Mouse (Mus musculus) frontal cortex, postnatal 10 days (tissue): Measurements from ENCODE around the gene Abhd2.

ENCODE experiments used
- DNase-seq, 2 experiments: peaks; one replicate each; pipeline ENCODE4 v3.0.0; 2022; ENCODE audit warnings: low spot score in 2 of 2, mixed read lengths in 1 of 2

The Abhd2 gene

DNA sequence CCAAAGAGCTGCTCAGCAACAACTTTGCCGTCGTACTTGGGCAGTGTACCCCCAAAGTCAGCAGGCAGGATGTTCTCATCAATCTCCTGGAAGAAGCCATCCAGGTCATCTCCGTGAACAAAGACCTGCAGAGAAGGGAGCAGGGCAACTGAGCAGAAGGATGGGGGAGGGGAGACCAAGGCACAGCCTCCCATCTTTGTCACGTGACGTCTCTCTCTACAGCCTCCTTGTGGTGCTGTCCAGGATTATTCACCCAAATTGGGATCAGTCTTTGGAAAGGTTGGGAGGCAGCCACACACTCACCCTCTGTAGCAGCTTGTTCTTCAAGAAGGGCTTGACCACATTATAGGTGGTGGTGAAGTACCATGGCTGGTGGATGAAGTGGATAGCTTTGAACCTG lies 102.6 kb downstream of the Abhd2 start:
- DNase-seq = no peak

DNA sequence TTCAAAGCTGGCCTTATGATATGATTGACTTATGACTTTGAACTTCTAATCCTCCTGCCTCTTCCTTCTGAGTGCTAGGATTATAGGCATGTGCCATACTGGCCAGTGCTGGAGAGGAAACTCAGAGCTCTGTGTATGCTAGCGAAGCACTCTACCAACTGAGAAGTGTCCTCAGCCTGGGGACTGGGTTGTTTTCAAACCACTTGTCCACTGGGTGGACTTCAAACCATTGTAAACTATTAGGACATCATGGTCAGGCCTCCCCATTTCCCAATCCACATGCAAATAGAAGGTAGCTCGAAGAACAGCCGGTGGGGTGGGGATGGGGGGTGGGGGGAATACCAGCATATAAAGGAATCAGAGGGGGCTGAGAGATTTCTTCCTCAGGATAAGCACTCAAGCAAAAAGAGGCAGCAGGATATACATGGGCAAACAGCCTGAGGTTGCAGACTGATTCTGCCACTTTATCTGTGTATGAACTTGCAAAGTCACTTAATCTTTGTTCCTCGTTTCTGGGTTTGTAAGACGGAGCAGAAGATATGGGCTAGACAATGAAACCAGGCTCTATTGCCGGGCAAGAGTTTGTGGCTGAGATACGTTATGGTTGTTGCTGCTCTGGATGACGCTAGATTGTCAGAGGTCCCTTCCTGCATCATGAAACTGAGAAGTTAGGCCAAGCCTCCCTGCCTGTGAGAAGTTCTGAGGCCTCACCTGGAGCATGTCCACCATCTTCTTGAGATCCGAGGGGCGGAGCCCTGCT lies 103.7 kb downstream of the Abhd2 start:
- no peak for DNase-seq

DNA sequence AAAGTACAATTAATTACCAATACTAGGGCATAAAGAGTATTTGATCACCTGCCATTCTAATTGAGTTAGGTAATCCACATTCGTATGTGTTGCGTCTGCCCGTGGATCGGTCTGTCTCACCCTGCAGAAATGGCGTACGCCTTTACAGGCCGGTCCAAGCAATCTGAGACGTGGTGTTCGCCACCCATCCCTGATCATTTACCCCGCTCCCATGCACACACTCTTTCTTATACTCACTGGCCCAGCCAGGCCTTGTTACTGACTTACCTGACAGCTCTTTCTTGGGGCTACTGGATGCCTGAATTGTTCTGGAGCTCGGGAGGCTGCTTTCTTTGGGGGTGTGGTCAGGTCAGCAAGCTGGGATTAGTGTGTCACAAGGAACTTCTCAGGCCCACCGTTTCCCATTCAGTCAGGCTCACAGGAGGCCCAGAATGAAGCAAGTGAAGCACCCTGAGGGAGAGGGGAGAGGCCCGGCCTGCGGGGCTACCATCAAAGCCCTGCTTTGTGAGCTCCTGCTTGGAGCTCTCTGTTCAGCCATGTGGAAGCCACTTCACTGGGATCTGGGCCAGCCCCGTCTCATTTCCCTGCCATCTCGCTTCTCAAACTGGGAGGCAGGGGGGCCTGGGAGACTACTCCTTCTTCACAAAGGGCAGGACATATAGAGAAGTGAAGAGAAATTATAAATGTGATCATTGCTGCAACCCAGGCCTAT lies 113.6 kb downstream of the Abhd2 start, which contains the start of gene Rlbp1:
Gene Rlbp1 (minus strand): TSS at position 627 of the 712 bp plus-strand sequence.
- peak; percentile 54 to 58 for DNase-seq

DNA sequence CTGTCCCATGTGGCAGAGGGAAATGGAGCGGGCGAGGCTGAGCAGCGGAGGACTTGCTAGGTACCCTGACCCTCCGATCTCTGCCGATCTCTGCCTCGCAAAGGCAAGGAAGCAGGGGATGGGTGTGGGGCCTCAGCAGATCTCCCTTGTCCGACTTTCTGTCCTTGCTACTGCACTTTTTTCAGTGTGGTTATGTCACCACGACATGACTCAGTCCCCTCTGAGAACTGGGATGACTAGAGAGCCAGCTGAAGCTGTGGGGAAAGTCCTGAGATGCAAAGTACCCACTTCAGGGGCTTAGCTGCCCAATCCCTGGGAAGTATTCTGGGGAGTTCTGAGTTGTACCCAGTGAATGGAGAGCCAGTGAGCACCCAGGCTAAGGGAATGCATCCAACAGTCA lies 114.1 kb downstream of the Abhd2 start:
- DNase-seq = no peak

DNA sequence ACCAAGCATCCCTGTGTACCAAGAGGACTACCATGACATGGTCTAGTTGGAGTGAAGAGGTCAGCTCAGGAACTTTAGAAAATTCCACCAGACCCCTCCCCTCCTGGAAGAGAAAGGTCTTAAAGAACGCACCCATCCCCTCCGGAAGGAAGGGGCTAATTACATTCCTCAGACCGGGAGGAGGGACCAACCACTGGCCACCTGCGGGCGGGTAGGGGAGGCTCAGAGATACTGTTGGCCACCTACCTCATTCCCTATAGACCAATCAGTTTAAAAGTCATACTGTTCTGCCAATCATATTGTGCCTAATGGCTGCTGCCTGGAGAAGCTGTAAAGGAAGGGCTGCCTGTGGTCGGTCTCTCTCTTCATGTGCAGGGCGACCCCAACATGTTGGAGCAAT lies 115.0 kb downstream of the Abhd2 start:
- DNase-seq = no peak

DNA sequence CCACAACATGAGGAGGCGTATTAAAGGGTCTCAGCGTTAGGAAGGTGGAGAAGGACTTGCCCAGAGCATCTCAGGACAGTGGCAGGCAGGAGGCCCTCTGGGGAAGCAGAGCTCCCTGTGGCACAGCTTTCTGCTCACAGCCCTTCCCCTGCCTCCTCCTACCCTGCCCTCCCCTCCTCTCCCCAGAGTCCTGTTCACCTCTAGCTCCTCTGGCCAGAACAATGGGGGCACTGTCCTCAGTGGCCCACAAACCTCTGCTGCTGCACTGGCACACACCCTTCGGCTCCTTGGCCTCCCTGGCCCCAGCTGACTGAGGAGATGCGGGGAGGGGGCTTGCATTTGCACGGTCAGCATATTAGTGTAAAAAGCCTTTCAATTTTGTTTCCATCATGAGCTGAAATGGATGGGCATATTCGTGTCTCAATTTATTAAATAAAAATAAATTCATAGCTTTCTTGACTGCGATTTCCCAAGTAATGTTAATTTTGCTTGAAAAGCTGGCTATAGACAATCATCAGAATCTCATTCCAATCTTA lies 115.7 kb downstream of the Abhd2 start:
- DNase-seq = no peak

DNA sequence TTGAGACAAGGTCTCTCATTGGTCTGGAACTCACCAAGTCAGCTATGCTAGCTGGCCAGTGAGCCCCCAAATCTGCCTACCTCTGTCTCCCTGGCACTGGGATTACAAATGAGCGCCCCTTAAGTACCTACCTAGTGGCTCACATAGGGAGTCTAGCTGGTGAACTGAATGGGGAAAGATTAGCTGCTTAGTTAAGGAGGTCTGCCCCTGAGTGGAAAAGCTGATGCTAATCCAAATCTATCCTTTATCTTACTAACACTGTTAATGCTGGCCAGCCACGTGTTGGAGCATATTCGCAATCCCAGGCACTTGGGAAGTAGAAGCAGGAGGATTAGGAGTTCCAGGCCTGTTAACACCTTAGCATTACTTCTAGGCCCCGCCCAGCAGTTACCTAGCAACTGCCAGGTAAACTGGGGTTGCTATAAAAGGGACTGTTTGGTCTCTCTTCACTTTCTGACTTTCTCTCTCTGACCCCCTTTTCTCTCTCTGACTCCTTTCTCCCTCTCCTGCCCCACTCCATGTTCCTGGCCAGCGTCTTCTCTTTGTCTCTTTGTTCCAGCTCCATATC lies 117.2 kb downstream of the Abhd2 start:
- no peak for DNase-seq

DNA sequence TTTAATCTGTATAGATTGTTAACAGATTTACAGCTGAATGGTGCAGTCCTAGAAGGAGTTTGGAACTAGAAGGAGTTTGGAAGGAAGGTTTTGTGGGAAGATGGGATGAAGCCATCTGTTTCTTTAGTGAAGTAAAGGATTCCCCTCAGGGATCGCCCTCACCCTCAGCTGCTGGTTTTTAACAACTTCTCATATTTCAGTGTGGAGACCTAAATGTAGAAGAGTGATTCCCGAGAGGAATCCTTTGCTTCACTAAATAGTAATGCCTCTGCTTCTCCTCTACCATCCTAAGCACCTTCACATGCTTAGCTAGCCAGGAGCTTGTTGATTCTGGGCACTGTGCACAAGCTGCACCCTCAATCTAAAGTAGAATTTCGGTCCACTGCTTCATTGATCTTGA lies 118.5 kb downstream of the Abhd2 start:
- DNase-seq = no peak

DNA sequence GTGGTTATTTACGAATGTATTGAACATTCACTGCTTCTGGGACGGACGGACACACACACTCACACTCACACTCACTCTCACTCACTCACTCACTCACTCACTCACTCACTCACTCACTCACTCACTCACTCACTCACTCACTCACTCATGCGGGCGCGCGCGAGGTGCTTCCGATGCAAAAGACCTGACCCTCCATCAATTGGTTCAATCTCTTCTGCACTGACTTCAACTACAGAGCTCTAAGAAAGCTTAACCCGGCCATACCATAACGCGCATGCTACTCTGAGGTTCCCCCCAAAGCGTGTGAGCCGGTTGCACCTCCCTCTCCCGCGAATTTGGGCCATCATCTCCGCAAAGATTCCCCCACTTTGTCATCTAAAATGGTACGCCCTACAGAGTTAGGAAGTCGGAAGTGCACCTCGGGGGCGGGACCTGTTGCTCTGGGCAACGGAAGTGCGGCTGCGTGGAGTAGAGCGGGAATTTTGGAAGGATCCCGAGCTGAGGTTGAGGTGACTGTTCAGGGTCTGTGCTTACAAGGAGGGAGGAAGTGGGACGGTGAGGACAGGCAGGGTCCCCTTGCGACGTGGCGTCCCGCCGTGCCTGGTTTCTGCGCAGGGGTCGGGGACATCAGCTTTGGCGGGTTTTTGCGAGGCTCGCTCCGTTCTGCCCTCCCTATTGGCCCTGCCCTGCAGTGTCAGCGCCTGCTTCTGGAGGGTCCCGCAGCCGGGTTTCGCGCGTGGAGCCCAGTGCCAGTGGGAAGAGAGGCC lies 119.1 kb downstream of the Abhd2 start, which contains the start of gene Fanci:
Gene Fanci (plus strand): TSS at position 47 of the 767 bp plus-strand sequence.
- peak; percentile 91 to 93 for DNase-seq

DNA sequence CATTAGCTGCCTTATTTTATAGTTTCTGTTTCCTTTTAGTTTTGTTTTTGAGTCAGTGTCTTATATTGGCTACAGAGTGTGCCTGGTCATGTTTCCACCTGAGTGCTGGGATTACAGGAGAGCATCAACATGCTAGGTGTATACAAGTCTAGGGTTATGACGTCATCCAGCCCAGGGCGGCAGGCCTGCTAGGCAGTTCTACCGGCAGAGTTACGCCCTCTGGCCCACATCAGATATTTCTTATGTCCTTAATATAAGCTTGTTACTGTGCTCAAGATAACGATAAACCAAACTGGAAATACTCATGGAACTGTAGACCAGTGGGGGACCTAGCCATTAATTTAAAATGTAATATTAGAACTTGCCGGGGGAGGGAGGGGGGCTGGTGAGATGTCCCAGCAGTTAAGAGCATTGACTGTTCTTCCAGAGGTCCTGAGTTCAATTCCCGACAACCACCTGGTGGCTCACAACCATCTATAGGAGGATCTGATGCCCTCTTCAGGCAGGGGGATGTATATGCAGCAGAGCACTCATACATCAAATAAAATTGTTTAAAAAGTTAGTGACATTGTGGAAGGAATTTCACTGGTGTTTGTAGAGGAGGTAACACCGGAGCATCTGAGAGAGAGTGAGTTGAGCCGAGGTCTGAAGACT lies 120.0 kb downstream of the Abhd2 start:
- no peak for DNase-seq

DNA sequence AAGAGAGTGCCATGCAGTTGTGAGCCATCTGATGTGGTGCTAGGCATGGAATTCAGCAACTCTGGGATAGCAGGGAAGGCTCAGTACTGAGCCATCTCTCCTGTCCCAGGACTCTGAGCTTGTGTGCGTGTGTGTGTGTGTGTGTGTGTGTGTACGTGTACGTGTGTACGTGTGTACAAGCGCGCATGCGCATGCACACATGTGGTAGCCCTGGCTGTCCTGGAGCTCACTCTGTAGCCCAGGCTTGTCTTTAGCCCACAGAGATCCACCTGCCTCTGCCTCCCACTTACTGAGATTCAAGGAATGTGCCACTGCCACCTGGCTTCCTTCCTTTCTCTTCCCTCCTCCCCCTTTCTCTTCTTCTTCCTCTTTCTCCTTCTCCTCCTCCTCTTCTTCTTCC lies 120.9 kb downstream of the Abhd2 start:
- no peak for DNase-seq

DNA sequence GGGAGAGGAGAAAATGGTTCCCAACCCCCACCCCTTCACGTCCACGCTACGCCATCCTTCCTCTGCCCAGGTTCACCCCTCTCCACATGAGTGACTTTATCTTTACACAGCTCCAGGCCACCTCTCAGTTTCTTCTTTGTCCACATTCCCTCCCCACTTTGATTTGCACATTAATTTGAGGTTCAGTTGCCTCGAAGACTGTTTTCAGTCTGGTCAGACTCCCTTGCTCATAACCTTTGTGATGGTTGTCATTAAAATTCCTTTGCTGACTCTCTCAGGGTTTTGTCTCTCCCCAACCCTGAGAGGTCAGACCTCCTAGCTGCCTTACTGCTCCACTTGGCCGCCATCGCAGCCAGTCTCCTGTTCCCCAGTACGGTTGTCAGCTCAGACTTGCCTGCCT lies 121.7 kb downstream of the Abhd2 start:
- no peak for DNase-seq

DNA sequence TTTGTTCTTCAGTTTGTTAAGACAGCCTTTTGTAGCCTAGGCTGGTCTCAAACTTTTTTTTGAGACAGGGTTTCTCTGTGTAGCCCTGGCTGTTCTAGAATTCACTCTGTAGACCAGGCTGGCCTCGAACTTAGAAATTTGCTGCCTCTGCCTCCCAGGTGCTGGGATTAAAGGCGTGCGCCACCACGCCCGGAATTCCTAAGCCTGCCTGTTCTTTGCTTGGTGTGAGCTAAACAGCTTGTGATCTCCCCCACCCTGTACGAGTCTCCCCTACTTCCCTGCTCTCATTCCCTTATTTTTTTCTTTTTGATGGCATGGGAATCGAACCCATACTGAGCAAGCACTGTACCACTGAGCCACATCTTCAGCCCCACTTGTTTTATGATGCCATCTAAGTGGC lies 122.2 kb downstream of the Abhd2 start:
- no peak for DNase-seq

DNA sequence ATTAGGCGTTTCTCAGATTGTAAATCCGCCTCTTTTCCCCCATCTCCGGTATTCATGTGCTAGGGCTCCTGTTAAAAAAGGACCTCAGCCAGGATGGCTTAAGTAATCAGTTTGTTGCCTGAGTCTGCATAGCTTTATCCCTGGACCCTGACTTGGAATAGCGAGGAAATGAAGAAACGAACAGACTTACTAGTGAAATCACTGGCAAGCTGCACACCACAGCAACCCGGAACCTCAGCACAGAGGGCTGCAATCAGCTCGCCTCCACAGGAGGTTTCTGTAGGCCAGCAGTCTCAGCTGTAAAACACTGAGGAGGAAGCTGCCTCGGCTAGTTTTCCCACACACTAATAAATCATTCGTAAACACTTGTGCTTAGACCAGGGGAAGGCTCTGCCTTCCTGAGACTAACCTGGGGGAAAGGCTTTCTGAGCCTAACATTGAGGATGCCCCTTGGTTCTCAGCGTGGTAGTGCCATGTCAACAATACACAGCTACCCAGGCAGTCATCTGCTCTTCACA lies 124.5 kb downstream of the Abhd2 start:
- no peak for DNase-seq

DNA sequence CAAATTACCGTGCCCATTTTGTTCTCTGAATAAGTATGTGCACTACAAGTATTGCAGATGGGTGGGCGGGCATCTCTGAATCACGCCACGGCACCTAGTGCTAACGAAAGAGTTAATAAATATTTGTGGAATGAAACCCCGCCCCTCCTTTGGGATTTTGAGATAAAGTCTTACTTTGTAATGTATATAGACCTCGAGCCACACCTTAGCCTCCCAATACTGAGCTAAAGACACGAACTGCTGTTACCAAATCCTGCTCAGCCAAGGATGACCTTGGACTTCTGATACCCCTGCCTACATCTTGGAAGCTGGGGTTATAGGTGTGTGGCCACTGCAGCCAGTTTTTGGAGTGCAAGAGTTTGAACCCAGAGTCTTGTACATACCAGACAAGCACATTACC lies 125.4 kb downstream of the Abhd2 start:
- DNase-seq = no peak

DNA sequence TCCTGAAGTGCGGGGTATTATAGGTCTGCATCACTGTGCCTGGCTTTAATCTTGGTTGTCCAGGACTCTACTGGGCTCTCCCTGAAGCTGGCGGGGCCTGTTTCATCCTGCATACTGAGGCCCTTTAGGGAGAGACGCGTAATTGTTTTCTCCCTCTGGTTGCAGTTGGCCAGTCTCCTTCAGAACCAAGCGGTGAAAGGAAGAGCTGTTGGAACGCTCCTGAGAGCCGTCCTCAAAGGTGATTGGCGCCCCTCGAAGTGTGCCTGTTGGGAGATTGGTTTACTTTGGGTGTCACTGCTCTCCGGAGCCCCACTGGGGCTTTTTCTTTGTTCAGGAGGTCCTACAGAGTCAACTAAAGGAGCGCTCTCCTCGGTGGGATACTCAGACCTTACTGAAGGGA lies 126.0 kb downstream of the Abhd2 start:
- DNase-seq = no peak

DNA sequence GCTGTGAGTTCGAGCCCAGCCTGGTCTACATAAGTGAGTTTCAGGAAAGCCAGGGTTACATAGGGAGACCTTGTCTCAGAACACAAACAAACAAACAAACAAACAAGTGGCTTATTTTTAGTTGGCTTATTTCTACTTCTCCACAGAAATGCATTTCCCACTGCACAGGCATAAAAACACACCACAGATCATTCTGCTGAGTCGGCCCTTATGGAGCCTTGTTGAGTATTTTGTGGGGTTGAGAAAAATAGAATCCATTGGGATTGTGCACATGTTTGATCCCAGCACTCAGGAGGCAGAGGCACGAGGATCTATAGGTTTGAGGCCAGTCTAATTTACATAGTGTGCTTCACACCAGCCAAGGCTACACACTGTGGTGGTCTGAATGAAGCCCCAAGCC lies 127.3 kb downstream of the Abhd2 start:
- no peak for DNase-seq

DNA sequence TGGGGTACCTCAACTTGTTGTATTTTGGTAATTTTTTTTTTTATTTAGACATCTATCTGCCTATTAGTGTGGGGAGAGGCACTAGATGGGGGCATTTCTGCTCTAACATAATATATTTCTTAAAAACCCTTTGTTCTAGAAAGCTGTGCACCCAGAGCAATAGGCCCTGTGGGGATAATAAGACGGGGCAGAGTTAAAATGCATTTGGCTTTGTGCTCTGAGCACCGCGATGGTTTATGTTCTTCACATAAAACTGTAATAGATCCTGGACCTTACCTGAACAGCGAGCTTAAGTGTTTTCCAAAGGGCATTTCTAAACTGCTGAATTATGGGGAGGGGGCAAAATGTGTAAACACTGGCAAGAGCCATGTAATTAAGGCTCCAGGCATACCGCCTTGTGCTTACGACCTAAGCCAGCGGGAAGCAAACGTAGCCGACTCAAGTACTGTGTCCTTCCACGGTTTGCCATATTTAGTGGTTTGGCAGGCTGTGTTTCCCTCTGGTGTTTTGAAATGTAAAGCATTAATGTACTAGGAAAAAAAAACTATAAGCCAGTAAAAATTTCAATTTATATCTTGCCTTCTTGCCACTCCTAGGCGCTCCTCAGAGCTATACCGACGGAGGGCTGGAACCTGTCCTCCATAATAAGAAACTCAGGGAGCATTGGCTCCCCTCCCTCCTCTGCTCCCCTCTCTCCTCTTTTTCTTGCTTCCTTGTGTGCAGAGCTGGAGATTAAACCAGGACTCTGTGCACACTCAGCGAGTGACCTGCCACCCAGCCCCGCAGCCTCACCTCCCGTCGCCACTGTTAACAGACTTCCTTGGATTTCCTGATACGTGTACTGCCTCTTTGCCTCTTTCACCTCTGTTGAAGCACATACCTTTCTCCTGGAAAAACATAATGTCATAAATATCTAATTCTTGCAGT lies 141.7 kb downstream of the Abhd2 start:
- no peak for DNase-seq
